ENCODE assay signal across 8 mouse cellular contexts in the genomic region with DNA sequence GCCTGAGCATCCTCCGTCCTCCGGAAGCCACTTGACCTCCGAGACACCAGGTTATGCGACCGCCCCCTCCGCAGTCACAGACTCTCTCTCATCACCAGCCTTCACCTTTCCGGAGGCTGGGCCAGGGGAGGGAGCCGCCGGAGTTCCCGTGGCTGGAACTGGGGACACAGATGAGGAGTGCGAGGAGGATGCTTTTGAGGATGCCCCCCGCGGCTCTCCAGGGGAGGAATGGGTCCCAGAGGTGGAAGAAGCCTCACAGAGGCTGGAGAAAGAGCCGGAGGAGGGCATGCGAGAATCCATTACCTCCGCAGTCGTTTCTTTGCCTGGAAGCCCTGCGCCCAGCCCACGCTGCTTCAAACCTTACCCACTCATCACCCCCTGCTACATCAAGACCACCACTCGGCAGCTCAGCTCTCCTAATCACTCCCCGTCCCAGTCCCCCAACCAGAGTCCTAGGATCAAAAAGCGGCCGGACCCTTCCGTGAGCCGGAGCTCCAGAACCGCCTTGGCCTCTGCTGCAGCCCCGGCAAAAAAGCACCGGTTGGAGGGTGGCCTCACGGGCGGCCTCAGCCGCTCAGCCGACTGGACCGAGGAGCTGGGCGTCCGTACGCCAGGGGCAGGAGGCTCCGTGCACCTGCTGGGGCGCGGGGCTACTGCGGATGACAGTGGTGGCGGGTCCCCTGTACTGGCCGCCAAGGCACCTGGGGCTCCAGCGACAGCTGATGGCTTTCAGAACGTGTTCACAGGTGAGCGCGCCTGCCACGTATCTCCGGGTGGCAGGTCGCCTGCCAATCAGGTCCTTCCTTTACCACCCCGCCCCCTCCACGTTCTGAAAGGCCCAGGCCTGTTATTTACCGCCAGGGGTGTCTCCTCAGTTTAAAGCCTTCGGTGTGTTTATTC. TPM values are rescaled to one million over a fixed set of nuclear protein-coding genes. Genes with fewer than 3 reads are reported as not detected.
DNase-seq lines count a peak whose midpoint lies in the region; ATAC-seq and TF ChIP-seq lines count a peak whose summit lies in the region.

No protein-coding gene starts in this region.

- peaks cover 5% of the 10 kb centered on the region for H3K4me1 ChIP-seq in cortical plate, adult 2 months (ENCODE audit: control insufficient read depth, insufficient read depth, low read length)
- H3K4me1 ChIP-seq in heart, embryonic 15.5 days (replicated peaks), result peaks cover 24% of the 10 kb centered on the region
- H3K4me1 ChIP-seq in small intestine, adult 2 months (ENCODE audit: control insufficient read depth, insufficient read depth, insufficient read length, low read length), result no peaks in the 10 kb centered on the region; the same call in 1 of the 2 replicates

- TF ChIP-seq POLR2A in cortical plate, adult 2 months (IDR thresholded peaks at IDR 0.05; ENCODE audit: extremely low read depth, insufficient read depth, low read length), result no peak
- TF ChIP-seq POLR2A in small intestine, adult 2 months (IDR thresholded peaks at IDR 0.05; ENCODE audit: low read depth, low read length), result no peak

- peak overlapping the region; percentile 99 for H3K4me2 ChIP-seq in heart, embryonic 15.5 days

- ATAC-seq in heart, embryonic 15.5 days (replicated peaks; ENCODE audit: insufficient number of reproducible peaks, insufficient read depth, low FRiP score, low read depth), result no peak
- ATAC-seq in erythroid progenitor cell, adult 5-6 weeks (replicated peaks; ENCODE audit: low FRiP score, poor library complexity, severe bottlenecking), result no peak

- H3K9ac ChIP-seq in heart, embryonic 15.5 days, result peak overlapping the region; percentile 63

- 2% methylated on average over 53 of the region's 53 CpGs for WGBS in heart, embryonic 15.5 days
- WGBS in small intestine, adult 2 months, result 2% methylated on average over 53 of the region's 53 CpGs

- H3K36me3 ChIP-seq in heart, embryonic 15.5 days, result no peaks in the 10 kb centered on the region
- H3K36me3 ChIP-seq in small intestine, adult 2 months (ENCODE audit: control insufficient read depth, insufficient read depth, low read length), result no peaks in the 10 kb centered on the region

- H3K27me3 ChIP-seq in heart, embryonic 15.5 days, result peaks cover 26% of the 10 kb centered on the region
- H3K27me3 ChIP-seq in small intestine, adult 2 months (ENCODE audit: control insufficient read depth, insufficient read depth, low read length), result peaks cover 16% of the 10 kb centered on the region

- TF ChIP-seq CTCF in cortical plate, adult 2 months (IDR thresholded peaks at IDR 0.05; ENCODE audit: extremely low read depth, insufficient read depth, low read length), result no peak
- no peak for TF ChIP-seq CTCF in small intestine, adult 2 months (IDR thresholded peaks at IDR 0.05; ENCODE audit: extremely low read depth, insufficient read length, insufficient replicate concordance, low read depth, low read length)

- H3K4me3 ChIP-seq in cortical plate, adult 2 months (ENCODE audit: insufficient read depth, low read length), result peak overlapping the region; percentile 97
- peak overlapping the region; percentile 63 for H3K4me3 ChIP-seq in heart, embryonic 15.5 days
- peak overlapping the region; percentile 41 for H3K4me3 ChIP-seq in small intestine, adult 2 months (ENCODE audit: low read depth, low read length)

- H3K27ac ChIP-seq in cortical plate, adult 2 months (ENCODE audit: insufficient read depth, low read length), result peak overlapping the region; percentile 93
- no peak overlapping the region for H3K27ac ChIP-seq in heart, embryonic 15.5 days
- no peak overlapping the region for H3K27ac ChIP-seq in small intestine, adult 2 months (ENCODE audit: insufficient read depth, low read depth, low read length)

- H3K9me3 ChIP-seq in heart, embryonic 15.5 days (replicated peaks), result no peaks in the 10 kb centered on the region

- DNase-seq in thymus, postnatal 14 days, result peak; percentile 6
- no peak for DNase-seq in thymus, adult 18-20 months
- peak; percentile 70 to 71 for DNase-seq in layer of hippocampus, postnatal 14 days (ENCODE audit: low spot score in 2 of 2)
- DNase-seq in lung, postnatal 10 days, result peak; percentile 8

RNA-seq across cellular contexts. Expression of gene Fmn2, which starts 1.5 kb away (rescaled TPM):
- polyA plus RNA-seq in cortical plate, adult 2 months (2012; rRNA removed), result 30.3 and 30.6 TPM in 2 replicates
- 0.34 TPM in 2 replicates for polyA plus RNA-seq in heart, embryonic 15.5 days (2015; fragmentation: Nextera tagmentation; extraction: Ambion mirVana)
- total RNA-seq in layer of hippocampus, postnatal 14 days (2021), result 10 to 100 TPM; 51.5 to 55.7 TPM
- polyA plus RNA-seq in small intestine, adult 2 months (2012; rRNA removed), result 0.04 and 0.11 TPM in 2 replicates
- 0.42 and 4.3 TPM in 2 replicates for total RNA-seq in erythroid progenitor cell, adult 5-6 weeks (2015; ENCODE audit: low replicate concordance)
- not detected in 2 replicates for total RNA-seq in erythroid progenitor cell, adult 5-6 weeks (2017; ENCODE audit: low replicate concordance)

Comparison
In these comparisons a context has a peak if more than half of its experiments do, and no peak if none do; other contexts are left out.
1. DNase-seq: peak in thymus, postnatal 14 days (single experiment), layer of hippocampus, postnatal 14 days (2 of 2) and lung, postnatal 10 days (single experiment); none in thymus, adult 18-20 months (0 of 2).
2. H3K4me3 ChIP-seq: peak in every context shown above with its lines; median percentile 97 in cortical plate, adult 2 months; 63 in heart, embryonic 15.5 days; 41 in small intestine, adult 2 months.
3. RNA of gene Fmn2, which starts 1.5 kb away (polyA plus RNA-seq): 30.3 to 30.6 TPM in cortical plate, adult 2 months; 0.34 TPM in heart, embryonic 15.5 days and 0.04 to 0.11 TPM in small intestine, adult 2 months; every median in the first group is over 10 times any median in the second.